Mouse (Mus musculus): Measurements from ENCODE around the gene Lhb.

DNA sequence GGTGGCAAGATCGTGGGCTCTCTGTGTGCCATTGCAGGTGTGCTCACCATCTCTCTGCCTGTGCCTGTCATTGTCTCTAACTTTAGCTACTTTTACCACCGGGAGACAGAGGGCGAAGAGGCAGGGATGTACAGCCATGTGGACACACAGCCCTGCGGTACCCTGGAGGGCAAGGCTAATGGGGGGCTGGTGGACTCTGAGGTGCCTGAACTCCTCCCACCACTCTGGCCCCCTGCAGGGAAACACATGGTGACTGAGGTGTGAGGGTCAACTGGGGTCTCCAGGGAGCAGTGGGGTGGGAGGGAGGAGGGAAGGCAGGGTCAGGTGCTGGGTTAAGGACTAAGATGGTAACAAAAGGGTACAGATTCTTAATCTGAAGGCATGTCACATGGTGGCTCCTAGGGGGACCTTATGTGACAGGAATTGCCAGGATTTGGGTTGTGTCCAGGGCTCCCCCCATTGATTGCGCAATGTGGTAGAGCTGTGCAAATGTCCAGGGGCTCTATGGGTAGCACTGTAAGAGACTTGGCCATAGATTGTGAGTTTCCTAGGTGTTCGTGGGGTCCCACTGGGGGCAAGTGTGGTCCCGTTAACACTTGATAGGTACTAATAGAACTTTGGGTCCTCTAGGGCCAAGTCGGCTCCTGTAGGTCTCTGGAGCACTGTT is 11.0 kb upstream of the Lhb start:
- TF ChIP-seq POLR2A (IDR thresholded peaks at IDR 0.05; ENCODE audit: low read depth, low read length) = no peak
- TF ChIP-seq CTCF (IDR thresholded peaks at IDR 0.05; ENCODE audit: borderline replicate concordance, insufficient read depth, low read length) = no peak
